Mouse (Mus musculus): ENCODE measurements around the gene Myrf. TPM values are rescaled to one million over a fixed set of nuclear protein-coding genes. Genes with fewer than 3 reads are reported as not detected.

The Myrf gene
- polyA plus RNA-seq, 1 experiment from 2014 or later, result 1.7 TPM

DNA sequence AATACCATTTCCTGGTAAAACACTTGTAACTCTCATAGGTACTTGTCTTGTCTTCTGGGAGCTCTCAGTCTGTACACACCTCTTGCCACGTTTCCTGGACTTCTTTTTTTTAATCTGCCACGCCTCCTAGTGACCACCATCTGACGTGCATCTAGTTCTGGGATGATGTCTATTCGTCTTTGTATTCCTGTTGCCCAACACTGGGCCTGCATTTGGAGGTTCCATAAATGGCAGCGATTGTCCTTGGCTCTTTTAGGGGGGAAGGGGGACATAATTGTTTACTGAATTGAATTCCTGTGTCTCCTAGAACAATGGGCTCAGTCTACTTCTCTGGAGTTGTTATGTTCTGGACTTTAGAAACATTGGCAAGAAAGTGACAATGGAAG, 35.9 kb downstream of the Myrf start:
- peaks cover 11% of the 10 kb centered on the region for H3K36me3 ChIP-seq (ENCODE audit: control insufficient read depth, insufficient read depth, low read length)
- H3K4me2 ChIP-seq, result peak overlapping the region; percentile 94
- H3K9me3 ChIP-seq (ENCODE audit: control insufficient read depth, low read length), result no peaks in the 10 kb centered on the region
- peak overlapping the region; percentile 92 for H3K4me3 ChIP-seq (ENCODE audit: low read depth, low read length)
- DNase-seq (ENCODE audit: low spot score, missing footprints) (no peak), ATAC-seq (ENCODE audit: low FRiP score) (peak; percentile 38; the same call in 1 of the 2 replicates)
- H3K27ac ChIP-seq (ENCODE audit: low read depth, low read length), result no peak overlapping the region
- no peaks in the 10 kb centered on the region for H3K27me3 ChIP-seq (ENCODE audit: control insufficient read depth, insufficient read depth, low read length)
- peaks cover 12% of the 10 kb centered on the region for H3K4me1 ChIP-seq (ENCODE audit: control insufficient read depth, insufficient read depth, low read length)
- 2% methylated on average over 5 of the region's 5 CpGs for WGBS
- H3K9ac ChIP-seq (ENCODE audit: low read length), result peak overlapping the region; percentile 90

GRCm38 (mm10) chr19:10203848-10204615, 36.5 kb downstream of the Myrf start, which contains the start of the genes Tmem258 and Fen1:
TSS of gene Tmem258 (plus strand) at chr19:10204014.
TSS of gene Fen1 (minus strand) at chr19:10204169.
- Histone ChIP-seq H3K4me1 (ENCODE audit: control insufficient read depth, insufficient read depth, low read length) (peaks cover 12% of the 10 kb centered on the region), H3K4me2 (peak within 1 kb of the TSS; percentile 94), H3K9ac (ENCODE audit: low read length) (peak within 1 kb of the TSS; percentile 90), H3K27ac (ENCODE audit: low read depth, low read length) (peak within 1 kb of the TSS; percentile 31; the same call in 1 of the 2 replicates), H3K36me3 (ENCODE audit: control insufficient read depth, insufficient read depth, low read length) (peaks cover 15% of the 10 kb centered on the region), H3K9me3 (ENCODE audit: control insufficient read depth, low read length) (no peaks in the 10 kb centered on the region), H3K4me3 (ENCODE audit: low read depth, low read length) (peak within 1 kb of the TSS; percentile 92), H3K27me3 (ENCODE audit: control insufficient read depth, insufficient read depth, low read length) (no peaks in the 10 kb centered on the region)
- peak; percentile 93 for ATAC-seq (ENCODE audit: low FRiP score)
- DNase-seq (ENCODE audit: low spot score, missing footprints), result peak; percentile 98
- WGBS, result under 1% methylated on average over 40 of the region's 40 CpGs

GRCm38 (mm10) chr19:10203146-10203847, 37.3 kb downstream of the Myrf start:
- Histone ChIP-seq H3K4me1 (ENCODE audit: control insufficient read depth, insufficient read depth, low read length) (peaks cover 12% of the 10 kb centered on the region), H3K4me2 (peak overlapping the region; percentile 94), H3K27me3 (ENCODE audit: control insufficient read depth, insufficient read depth, low read length) (no peaks in the 10 kb centered on the region), H3K4me3 (ENCODE audit: low read depth, low read length) (peak overlapping the region; percentile 92), H3K36me3 (ENCODE audit: control insufficient read depth, insufficient read depth, low read length) (peaks cover 15% of the 10 kb centered on the region), H3K27ac (ENCODE audit: low read depth, low read length) (0 out of 2 replicates have a peak overlapping the region, but pooled peaks have one; percentile 21), H3K9ac (ENCODE audit: low read length) (peak overlapping the region; percentile 90), H3K9me3 (ENCODE audit: control insufficient read depth, low read length) (no peaks in the 10 kb centered on the region)
- DNase-seq (ENCODE audit: low spot score, missing footprints) (no peak), ATAC-seq (ENCODE audit: low FRiP score) (no peak)
- WGBS, result 4% methylated on average over 23 of the region's 23 CpGs

DNA sequence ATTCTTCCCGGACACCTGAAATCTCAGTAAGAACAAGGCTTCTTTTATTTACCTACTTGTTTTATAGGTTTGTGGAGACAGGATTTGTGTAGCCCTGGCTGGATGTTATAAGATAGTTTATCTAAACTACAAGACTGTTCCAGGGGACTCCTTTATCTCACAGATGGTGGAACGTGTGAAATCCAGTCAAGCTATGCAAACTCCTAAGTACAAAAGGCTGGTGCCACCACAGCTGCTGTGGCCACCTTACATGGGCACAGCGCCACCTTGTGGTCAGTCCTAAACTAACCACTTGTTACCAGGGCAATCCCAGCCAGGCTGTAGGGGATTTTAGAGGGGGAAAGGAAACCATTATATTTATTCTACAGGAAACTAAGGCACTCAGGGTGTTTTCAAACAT, 41.8 kb downstream of the Myrf start:
- no peaks in the 10 kb centered on the region for H3K9me3 ChIP-seq (ENCODE audit: control insufficient read depth, low read length)
- no peak overlapping the region for H3K4me2 ChIP-seq
- H3K27ac ChIP-seq (ENCODE audit: low read depth, low read length), result no peak overlapping the region; the same call in 1 of the 2 replicates
- H3K27me3 ChIP-seq (ENCODE audit: control insufficient read depth, insufficient read depth, low read length), result no peaks in the 10 kb centered on the region
- peak; percentile 60 for ATAC-seq (ENCODE audit: low FRiP score)
- peak; percentile 98 for DNase-seq (ENCODE audit: low spot score, missing footprints)
- no peak overlapping the region for H3K9ac ChIP-seq (ENCODE audit: low read length)
- 30% methylated on average over 3 of the region's 3 CpGs for WGBS
- peaks cover 26% of the 10 kb centered on the region for H3K36me3 ChIP-seq (ENCODE audit: control insufficient read depth, insufficient read depth, low read length)
- no peak overlapping the region for H3K4me3 ChIP-seq (ENCODE audit: low read depth, low read length)
- H3K4me1 ChIP-seq (ENCODE audit: control insufficient read depth, insufficient read depth, low read length), result peaks cover 8% of the 10 kb centered on the region

GRCm38 (mm10) chr19:10198286-10198685, 42.3 kb downstream of the Myrf start:
- no peak overlapping the region for H3K4me3 ChIP-seq (ENCODE audit: low read depth, low read length)
- peaks cover 8% of the 10 kb centered on the region for H3K4me1 ChIP-seq (ENCODE audit: control insufficient read depth, insufficient read depth, low read length)
- no peak overlapping the region; the same call in 1 of the 2 replicates for H3K27ac ChIP-seq (ENCODE audit: low read depth, low read length)
- no peak overlapping the region for H3K4me2 ChIP-seq
- H3K9ac ChIP-seq (ENCODE audit: low read length), result no peak overlapping the region
- DNase-seq (ENCODE audit: low spot score, missing footprints) (no peak), ATAC-seq (ENCODE audit: low FRiP score) (peak; percentile 3; the same call in 1 of the 2 replicates)
- H3K36me3 ChIP-seq (ENCODE audit: control insufficient read depth, insufficient read depth, low read length), result peaks cover 29% of the 10 kb centered on the region
- no peaks in the 10 kb centered on the region for H3K27me3 ChIP-seq (ENCODE audit: control insufficient read depth, insufficient read depth, low read length)
- no peaks in the 10 kb centered on the region for H3K9me3 ChIP-seq (ENCODE audit: control insufficient read depth, low read length)
- WGBS, result 92% methylated on average over 2 of the region's 2 CpGs

- Histone ChIP-seq H3K36me3 (ENCODE audit: control insufficient read depth, insufficient read depth, low read length) (peaks cover 39% of the 10 kb centered on the region), H3K27ac (ENCODE audit: low read depth, low read length) (no peak overlapping the region), H3K4me2 (no peak overlapping the region), H3K27me3 (ENCODE audit: control insufficient read depth, insufficient read depth, low read length) (no peaks in the 10 kb centered on the region), H3K9ac (ENCODE audit: low read length) (no peak overlapping the region), H3K4me3 (ENCODE audit: low read depth, low read length) (no peak overlapping the region), H3K4me1 (ENCODE audit: control insufficient read depth, insufficient read depth, low read length) (no peaks in the 10 kb centered on the region), H3K9me3 (ENCODE audit: control insufficient read depth, low read length) (no peaks in the 10 kb centered on the region)
- no peak for DNase-seq (ENCODE audit: low spot score, missing footprints)
- no peak for ATAC-seq (ENCODE audit: low FRiP score)
- 91% methylated on average over 4 of the region's 4 CpGs for WGBS
Observed at GRCm38 (mm10) chr19:10197130-10197529, 43.4 kb downstream of the Myrf start.

DNA sequence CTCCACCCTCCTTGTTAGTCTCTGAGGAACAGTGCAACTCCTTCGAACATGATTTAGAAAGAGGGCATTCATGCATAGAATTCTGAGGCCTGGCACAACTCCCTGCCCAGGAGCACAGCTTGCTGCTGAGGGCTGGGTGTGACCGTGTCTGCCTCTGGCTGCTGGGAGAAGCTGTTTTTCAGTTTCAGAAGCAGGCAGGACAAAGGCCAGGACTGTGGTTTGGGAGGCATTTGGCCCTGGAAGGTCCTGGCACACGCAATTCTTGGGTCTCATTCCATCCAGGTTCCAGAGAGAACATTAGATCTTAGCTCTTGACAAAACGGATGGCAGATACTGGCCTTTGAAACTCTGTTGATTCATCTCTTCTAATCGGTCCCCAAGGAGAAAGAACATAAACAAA, 45.3 kb downstream of the Myrf start:
- WGBS, result 81% methylated on average over 5 of the region's 5 CpGs

GRCm38 (mm10) chr19:10194337-10194736, 46.2 kb downstream of the Myrf start:
- Histone ChIP-seq H3K4me3 (ENCODE audit: low read depth, low read length) (no peak overlapping the region), H3K4me1 (ENCODE audit: control insufficient read depth, insufficient read depth, low read length) (no peaks in the 10 kb centered on the region), H3K9ac (ENCODE audit: low read length) (no peak overlapping the region), H3K27ac (ENCODE audit: low read depth, low read length) (no peak overlapping the region), H3K4me2 (no peak overlapping the region), H3K27me3 (ENCODE audit: control insufficient read depth, insufficient read depth, low read length) (no peaks in the 10 kb centered on the region), H3K36me3 (ENCODE audit: control insufficient read depth, insufficient read depth, low read length) (peaks cover 52% of the 10 kb centered on the region), H3K9me3 (ENCODE audit: control insufficient read depth, low read length) (no peaks in the 10 kb centered on the region)
- 88% methylated on average over 11 of the region's 11 CpGs for WGBS
- no peak for ATAC-seq (ENCODE audit: low FRiP score)
- DNase-seq (ENCODE audit: low spot score, missing footprints), result no peak

More for the DNA sequence above, 45.3 kb downstream of the Myrf start:
- peaks cover 48% of the 10 kb centered on the region for H3K36me3 ChIP-seq (ENCODE audit: control insufficient read depth, insufficient read depth, low read length)
- ATAC-seq (ENCODE audit: low FRiP score) (no peak), DNase-seq (ENCODE audit: low spot score, missing footprints) (no peak)
- no peaks in the 10 kb centered on the region for H3K9me3 ChIP-seq (ENCODE audit: control insufficient read depth, low read length)
- H3K27ac ChIP-seq (ENCODE audit: low read depth, low read length), result no peak overlapping the region
- H3K4me2 ChIP-seq, result no peak overlapping the region
- H3K4me1 ChIP-seq (ENCODE audit: control insufficient read depth, insufficient read depth, low read length), result no peaks in the 10 kb centered on the region
- no peaks in the 10 kb centered on the region for H3K27me3 ChIP-seq (ENCODE audit: control insufficient read depth, insufficient read depth, low read length)
- H3K9ac ChIP-seq (ENCODE audit: low read length), result no peak overlapping the region
- H3K4me3 ChIP-seq (ENCODE audit: low read depth, low read length), result no peak overlapping the region

DNA sequence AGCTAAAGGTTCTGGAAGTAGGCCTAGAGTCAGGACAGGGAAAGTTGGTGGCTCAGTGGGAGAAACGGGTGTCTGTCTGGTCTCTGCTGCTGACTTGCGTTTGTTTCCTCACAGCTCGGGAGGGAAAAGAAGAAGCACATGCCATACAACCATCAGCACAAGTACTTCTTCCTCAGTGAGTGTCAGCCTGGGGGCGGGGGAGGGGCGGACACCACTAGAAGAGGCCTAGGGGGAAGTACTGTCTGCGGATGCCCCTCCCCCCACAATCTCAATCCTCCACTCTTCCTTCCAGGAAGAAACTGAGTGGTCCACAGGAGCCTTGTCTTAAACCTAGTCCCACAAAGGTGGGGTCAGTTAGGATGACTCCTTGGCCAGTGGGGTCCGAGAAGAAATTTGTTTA, 49.2 kb downstream of the Myrf start:
- Histone ChIP-seq H3K9me3 (ENCODE audit: control insufficient read depth, low read length) (no peaks in the 10 kb centered on the region), H3K4me2 (no peak overlapping the region), H3K36me3 (ENCODE audit: control insufficient read depth, insufficient read depth, low read length) (peaks cover 71% of the 10 kb centered on the region), H3K4me1 (ENCODE audit: control insufficient read depth, insufficient read depth, low read length) (no peaks in the 10 kb centered on the region), H3K27me3 (ENCODE audit: control insufficient read depth, insufficient read depth, low read length) (no peaks in the 10 kb centered on the region), H3K27ac (ENCODE audit: low read depth, low read length) (no peak overlapping the region), H3K9ac (ENCODE audit: low read length) (no peak overlapping the region), H3K4me3 (ENCODE audit: low read depth, low read length) (no peak overlapping the region)
- 86% methylated on average over 7 of the region's 7 CpGs for WGBS
- ATAC-seq (ENCODE audit: low FRiP score) (peak; percentile 24; the same call in 1 of the 2 replicates), DNase-seq (ENCODE audit: low spot score, missing footprints) (no peak)
